Mouse (Mus musculus) megakaryocyte, embryonic 14.5 days (primary cell): ENCODE results near the gene Cd300lf.

Experiments used
- FLI1 ChIP-seq: IDR thresholded peaks from 2 replicates; pipeline ENCODE4 v1.6.1; 2012; ENCODE audit warnings: low read length, inconsistent platforms, mixed read lengths
- GATA1 ChIP-seq: IDR thresholded peaks from 3 replicates; pipeline ENCODE4 v1.6.1; 2012; ENCODE audit warnings: mixed read lengths, low read length, inconsistent platforms, borderline replicate concordance

GRCm38 (mm10) chr11:115082196-115082595 is 51.6 kb downstream of the Cd300lf start:
- TF ChIP-seq GATA1 (no peak), FLI1 (no peak)
